Mouse (Mus musculus) heart, postnatal 14 days (tissue): ENCODE measurements around the gene Kars. TPM values are rescaled to one million over a fixed set of nuclear protein-coding genes. Genes with fewer than 3 reads are reported as not detected.

Experiments used
- DNase-seq, 2 experiments: peaks; one replicate each; pipeline ENCODE4 v3.0.0; 2021 to 2022
- intact Hi-C: fragments of 180-260 bp; cut with DNase I; formaldehyde crosslinking; loops from one replicate; pipeline ENCODE4 v1.15.1; 2025
- total RNA-seq, 2 experiments: library from RNA; stranded (reverse); gene quantifications; 2 replicates each; pipeline ENCODE4 v1.2.3; 2021

Kars gene
- total RNA-seq, 2 experiments from 2014 or later, result 84.1 to 85.3 TPM

- intact Hi-C loops, result no loop called here
Measured at GRCm38 (mm10) chr8:111991278-111991677, 19.8 kb downstream of the Kars start.

GRCm38 (mm10) chr8:111989911-111990310, 21.2 kb downstream of the Kars start:
- intact Hi-C loops, result loop anchor here (1.0 kb wide), 1 partner anchor 109 kb away; no protein-coding TSS in a partner anchor
- peak; percentile 77 to 88 for DNase-seq

More at GRCm38 (mm10) chr8:111991278-111991677, 19.8 kb downstream of the Kars start:
- DNase-seq, result no peak

DNA sequence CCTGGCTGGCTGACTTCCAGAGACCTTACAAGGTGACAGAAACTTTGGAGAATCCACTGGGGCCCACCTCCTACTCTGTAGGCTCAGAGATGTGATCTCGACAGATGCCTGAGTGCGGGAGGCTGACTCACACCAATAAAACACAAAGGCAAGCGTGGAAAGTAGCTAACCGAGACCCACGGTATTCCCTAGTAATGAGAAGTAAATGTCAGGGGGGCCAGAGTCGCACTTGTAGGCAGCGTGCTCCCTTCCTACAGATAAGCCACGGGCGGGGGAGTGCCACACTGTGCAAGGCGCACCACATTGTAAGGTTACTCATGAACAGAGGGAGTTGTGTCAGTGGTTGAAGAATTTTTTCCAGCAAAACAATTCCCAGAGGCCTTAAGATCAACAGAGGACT, 26.6 kb downstream of the Kars start:
- intact Hi-C loops, result no loop called here
- DNase-seq, result no peak

- DNase-seq, result no peak
- intact Hi-C loops, result no loop called here
Measured at GRCm38 (mm10) chr8:111982116-111982515, 29.0 kb downstream of the Kars start.

DNA sequence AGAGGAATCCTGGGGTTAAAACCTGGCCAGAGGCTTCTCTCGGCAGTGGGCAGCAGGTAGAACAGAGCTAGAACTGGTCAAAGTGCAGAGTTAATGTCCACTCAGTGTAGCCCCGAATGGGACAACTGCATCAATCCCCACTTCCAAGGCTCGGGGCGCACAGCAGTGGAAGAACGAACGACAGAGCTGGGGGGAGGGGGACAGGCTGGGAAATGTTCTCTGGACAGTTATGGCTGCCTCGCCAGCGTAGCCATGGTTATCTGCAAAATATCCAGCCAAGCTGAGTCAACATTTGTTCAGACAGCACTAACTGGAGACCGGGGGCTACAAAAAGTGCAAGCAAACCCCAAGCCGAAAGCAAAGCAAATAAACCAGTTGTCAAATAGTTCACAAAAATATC, 33.0 kb downstream of the Kars start:
- DNase-seq, result no peak
- intact Hi-C loops, result no loop called here

DNA sequence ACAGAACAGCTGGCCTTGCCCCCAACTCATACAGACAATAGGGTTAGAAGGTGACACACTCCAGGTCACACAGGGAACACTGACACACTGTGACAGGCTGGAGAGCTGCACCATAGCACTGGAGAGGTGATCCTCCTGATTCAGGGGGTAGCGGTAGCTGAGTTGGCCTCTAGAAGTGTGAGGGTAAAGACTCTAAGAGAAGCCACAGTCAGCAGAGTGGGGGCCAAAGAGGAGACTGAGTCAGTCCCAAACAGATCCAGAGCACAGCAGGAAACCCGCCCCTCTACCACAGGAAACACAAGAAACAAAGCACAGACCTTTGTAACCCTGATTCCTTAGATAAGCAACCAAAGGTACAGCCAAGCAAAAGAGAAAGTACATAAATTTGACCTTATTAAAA, 34.8 kb downstream of the Kars start:
- DNase-seq, result no peak
- intact Hi-C loops, result no loop called here

- intact Hi-C loops, result no loop called here
- DNase-seq, result no peak
Measured at GRCm38 (mm10) chr8:111975706-111976105, 35.4 kb downstream of the Kars start.

DNA sequence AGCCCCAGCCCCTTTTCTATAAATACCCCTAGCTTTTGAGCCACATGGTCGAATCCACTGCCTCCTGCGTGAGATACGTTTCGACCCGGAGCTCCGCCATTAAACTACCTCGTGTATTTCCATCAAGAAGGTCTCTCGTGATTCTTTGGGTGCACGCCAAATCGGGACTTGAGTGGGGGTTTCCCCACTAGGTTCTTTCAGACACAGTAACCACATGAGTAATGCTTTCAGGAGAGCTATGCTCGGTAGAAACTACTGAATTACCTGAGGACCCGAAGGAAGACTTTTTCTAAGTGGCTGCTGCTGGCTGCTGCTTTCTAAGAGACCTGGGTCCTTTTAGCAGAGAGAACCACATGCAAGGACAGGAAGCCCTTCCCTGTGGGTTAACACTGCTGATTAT, 37.0 kb downstream of the Kars start:
- DNase-seq, result no peak

DNA sequence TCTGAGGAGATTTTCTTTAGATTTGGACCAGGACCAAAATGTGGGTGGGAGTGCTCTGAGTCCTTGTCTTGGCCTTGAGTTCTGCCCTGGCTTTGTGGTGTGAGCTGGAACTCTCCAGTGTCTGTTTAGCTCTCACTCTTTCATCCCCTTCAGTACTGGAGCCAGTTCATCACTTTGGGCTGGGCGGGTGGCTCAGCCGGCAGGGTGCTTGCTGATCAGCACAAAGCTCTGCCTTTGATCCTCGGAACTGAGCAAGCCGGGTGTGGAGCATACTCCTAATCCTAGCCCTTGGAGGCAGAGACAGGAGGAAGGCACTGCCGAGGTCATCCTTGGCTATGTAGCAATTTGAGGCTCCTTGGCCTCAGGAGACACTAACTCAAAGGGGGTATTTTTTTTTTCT, 42.1 kb downstream of the Kars start:
- intact Hi-C loops, result no loop called here
- DNase-seq, result no peak

More for the DNA sequence above, 37.0 kb downstream of the Kars start:
- intact Hi-C loops, result no loop called here

- DNase-seq, result no peak
- intact Hi-C loops, result no loop called here
Measured at GRCm38 (mm10) chr8:111968541-111968940, 42.6 kb downstream of the Kars start.

GRCm38 (mm10) chr8:111967246-111967870, 43.8 kb downstream of the Kars start:
- intact Hi-C loops, result no loop called here
- DNase-seq, result no peak

DNA sequence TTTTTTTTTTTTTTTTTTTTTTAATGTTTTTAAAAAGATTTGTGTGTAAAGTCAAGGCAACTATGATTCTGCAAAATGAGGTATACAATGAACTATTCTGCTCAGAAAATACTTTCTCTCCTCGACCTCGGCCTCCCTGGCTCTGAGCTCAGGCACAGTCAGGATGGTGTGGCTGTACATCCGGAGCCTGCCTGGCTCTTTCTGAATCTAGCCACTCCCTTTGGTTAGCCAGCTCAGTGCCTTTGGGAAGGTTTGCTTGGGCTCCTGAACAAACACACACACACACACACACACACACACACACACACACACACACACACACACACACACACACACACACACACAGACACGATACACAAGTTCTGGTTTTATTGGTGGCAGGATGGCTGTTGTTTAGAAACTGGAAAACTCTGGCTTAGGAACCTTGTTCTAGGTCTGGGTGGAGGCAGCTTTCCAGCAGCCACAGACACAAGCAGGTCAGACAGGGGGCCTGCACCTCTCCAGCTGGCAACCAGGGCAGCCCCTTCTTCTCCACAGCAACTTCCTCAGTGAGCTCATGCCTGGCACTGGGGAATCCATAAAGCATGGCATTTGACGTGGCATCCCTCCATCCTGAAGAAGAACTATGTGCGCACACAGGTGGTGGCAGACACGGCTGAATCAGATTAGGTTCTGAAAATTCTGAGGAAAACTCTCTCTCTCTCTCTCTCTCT, 46.1 kb downstream of the Kars start:
- intact Hi-C loops, result no loop called here
- no peak for DNase-seq

DNA sequence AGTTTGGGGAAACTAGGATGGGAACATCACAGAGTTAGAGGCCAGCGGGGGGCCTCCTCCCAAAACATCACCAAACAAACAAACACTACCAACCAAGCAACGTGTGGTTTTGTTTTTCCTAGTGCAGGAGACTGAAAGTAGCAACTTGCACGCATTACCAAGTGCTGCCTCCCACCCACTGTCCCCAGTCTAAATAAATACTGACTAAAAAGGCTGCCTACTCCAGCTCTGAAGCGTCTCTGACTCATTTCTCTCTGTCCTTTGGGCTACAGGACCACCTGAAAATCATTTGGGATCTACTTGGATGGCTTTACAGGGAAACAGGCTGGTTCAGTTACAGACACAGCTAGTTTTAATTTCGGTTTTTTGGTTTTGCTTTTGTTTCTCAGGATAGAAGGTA, 46.8 kb downstream of the Kars start:
- intact Hi-C loops, result no loop called here
- no peak for DNase-seq

GRCm38 (mm10) chr8:111963546-111963945, 47.6 kb downstream of the Kars start:
- intact Hi-C loops, result no loop called here
- no peak for DNase-seq

GRCm38 (mm10) chr8:111963091-111963490, 48.0 kb downstream of the Kars start:
- DNase-seq, result no peak

GRCm38 (mm10) chr8:111962589-111962988, 48.5 kb downstream of the Kars start:
- intact Hi-C loops, result no loop called here
- no peak for DNase-seq

More at GRCm38 (mm10) chr8:111963091-111963490, 48.0 kb downstream of the Kars start:
- intact Hi-C loops, result no loop called here

- DNase-seq, result no peak
- intact Hi-C loops, result no loop called here
Measured at GRCm38 (mm10) chr8:111961330-111961729, 49.8 kb downstream of the Kars start.

- no peak for DNase-seq
- intact Hi-C loops, result no loop called here
Measured at GRCm38 (mm10) chr8:111960591-111961321, 50.4 kb downstream of the Kars start.

DNA sequence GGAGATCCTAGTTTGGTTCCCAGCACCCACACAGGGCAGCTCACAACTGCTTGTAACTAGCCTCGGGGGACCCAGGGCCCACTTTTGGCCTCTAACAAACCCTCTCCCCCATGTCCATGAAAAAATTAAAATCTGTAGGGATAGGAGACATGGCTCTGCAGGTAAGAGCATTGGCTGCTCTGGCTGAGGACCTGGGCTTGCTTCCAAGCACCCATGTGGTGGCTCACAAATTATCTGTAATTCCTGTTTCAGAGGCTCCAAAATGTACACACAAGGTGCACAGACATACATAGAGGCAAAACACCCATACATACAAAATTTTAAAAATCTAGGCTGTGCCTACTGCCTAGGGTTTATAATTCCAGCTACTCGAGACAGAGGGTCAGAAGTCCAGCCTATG, 53.9 kb downstream of the Kars start:
- intact Hi-C loops, result no loop called here

GRCm38 (mm10) chr8:111955879-111956278, 55.2 kb downstream of the Kars start:
- DNase-seq, result no peak
- intact Hi-C loops, result no loop called here

More for the DNA sequence above, 53.9 kb downstream of the Kars start:
- no peak for DNase-seq

DNA sequence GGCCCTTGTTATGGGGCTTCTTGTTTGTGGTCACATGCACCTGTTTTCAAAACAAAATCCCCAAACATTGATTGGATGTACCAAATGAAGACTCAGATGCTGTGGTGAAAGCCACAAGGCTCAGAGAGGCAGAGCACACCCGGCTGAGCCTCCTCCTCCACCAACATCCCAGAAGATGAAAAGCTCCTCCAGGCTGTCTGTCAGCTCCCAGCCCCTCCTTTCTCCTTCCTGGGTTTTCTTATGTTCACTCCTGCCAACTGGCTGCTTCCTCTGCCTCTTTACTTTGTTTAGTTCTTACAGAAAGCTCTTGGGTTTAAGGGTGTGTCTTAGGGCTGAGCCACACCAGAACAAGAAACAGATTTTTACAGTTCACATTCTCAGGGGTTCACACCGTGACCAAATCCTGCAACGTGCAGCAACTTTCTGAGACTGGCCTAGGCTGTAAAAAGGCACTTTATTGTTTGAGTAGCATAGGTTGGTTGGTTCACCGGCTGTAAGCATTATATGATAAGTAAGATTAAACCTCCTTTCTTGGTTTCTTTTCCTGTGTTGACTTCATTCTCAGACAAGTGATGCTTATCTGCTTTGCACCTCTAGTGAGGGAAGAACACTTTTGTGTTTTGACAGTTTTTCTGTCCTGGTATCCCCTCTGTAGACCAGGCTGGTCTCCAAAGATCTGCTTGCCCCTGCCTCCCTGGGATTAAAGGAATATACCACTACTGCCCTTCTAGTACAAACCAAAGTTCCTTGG, 56.1 kb downstream of the Kars start:
- intact Hi-C loops, result no loop called here

More for the DNA sequence above, 56.1 kb downstream of the Kars start:
- no peak for DNase-seq
